Mouse (Mus musculus) liver (tissue): ENCODE data around the gene BC048671.
A peak's percentile ranks its signal among the peaks of the same experiment; 100 is the strongest.

ENCODE experiments used
- DNase-seq: peaks from one replicate; pipeline ENCODE4 v3.0.0-alpha.2; 2020; ENCODE audit warnings: mixed read lengths

Gene BC048671

DNA sequence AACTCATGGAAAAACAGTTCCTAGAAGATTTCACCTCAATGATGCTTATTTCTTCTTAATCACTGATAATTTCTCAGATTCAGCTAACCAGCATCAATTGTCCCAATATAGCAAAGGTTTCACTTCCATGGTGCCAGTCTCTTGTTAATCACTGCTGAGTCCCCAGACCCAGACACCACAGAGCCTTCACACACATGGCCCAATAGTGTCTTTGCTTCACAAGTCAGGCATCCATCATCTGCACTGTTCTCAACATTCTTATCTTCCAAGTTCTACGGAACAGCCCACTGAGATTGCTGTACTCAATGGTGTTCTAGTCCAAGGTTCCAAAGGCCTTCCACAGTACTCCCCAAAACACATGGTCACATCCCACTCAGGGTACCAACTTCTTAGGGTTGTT lies at the start of gene BC048671:
TSS of gene BC048671 (plus strand) at position 301 of the 400 bp plus-strand sequence.
- DNase-seq, result no peak

DNA sequence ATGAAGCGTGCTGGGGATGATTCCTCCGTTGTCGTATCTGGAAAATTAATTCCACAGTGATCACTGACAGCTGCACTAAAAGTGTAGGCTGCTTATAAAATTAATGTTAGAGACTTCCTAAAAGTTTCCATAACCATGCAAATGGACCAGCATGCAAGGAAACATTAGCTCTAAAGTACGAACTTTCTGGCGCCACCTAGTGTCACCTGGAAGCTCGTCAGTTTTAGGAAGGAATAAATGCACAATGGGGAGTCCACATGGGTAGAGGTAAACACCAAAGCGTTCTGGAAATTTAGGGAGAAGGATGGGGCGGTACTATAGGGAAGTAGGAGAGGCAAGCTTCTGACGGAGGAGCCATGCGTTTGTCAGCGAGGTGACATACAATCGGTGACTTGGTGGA lies 12.8 kb upstream of the BC048671 start:
- no peak for DNase-seq

DNA sequence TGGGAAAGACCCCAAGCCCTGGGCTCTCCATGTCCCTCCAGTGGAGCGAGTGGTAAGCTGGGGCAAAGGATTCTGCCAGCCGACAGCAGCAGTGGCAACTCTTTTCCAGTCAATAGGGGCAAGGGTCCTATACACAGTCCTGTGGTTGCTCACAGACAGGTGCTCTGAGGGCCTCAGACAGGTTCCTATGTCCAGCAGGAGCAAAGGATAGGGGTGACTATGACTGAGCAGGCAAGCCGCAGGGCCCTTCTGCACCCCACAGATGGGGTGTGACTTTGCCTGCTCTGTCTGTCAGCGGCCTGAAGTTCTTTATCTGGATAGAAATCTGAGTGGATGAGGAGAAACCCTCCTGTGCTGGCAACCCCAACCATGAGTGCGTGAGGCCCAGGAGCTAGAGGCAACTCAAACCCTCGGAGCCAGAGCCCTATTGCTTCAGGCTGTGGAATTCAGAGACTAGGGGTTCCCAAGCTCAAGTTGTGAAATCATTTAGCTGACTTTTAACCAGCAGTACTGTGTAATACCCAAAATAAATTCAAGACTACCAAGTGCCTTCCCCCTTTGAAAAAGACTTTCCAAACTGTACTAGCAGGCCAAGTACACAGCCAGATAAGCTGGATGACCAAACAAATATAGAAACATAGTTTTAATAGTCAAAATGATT lies 5.4 kb downstream of the BC048671 start:
- no peak for DNase-seq

DNA sequence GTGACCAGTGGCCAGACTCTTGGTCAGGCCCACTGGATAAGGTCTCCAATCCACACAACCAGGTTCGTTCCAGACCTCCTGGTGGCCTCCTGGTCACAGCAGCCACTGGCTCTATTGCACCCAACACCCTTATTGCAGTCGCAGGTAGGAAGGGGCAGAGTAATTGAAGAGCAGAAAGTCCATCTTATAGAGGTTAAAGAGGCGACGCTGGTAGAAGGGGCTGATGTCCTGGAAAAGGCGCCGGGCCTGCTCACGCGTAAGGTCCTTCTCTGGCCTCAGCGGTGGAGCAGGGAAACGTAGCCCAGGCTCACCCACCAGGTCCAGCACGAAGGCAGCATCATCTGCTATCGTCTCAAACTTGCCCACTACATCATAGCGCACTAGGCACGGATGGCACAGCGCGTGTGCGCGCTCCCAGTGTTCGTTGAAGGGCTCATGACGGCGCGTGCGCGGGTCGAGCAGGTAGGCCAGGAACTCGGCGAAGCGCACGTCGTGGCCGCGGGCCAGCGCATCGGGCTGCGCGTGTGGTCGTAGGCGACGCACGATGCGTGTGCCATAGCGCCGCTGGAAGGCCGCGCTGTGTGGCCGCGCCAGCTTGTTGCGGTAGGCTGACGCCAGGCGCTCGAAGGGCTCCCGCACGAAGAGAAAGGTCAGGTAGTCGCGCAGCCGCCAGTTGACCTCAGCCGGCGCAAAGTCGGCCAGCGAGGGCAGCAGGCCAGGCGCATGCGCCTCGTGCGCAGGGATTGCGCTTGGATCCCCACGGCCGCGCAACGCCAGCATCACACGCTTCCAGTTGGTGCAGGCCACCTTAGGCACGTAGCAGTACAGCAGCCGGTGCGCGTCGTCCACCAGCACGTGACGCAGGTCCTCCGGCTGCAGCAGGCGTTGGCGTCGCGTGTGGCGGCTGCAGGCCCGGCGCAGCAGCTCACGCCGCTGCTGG lies 8.1 kb downstream of the BC048671 start:
- DNase-seq, result no peak

DNA sequence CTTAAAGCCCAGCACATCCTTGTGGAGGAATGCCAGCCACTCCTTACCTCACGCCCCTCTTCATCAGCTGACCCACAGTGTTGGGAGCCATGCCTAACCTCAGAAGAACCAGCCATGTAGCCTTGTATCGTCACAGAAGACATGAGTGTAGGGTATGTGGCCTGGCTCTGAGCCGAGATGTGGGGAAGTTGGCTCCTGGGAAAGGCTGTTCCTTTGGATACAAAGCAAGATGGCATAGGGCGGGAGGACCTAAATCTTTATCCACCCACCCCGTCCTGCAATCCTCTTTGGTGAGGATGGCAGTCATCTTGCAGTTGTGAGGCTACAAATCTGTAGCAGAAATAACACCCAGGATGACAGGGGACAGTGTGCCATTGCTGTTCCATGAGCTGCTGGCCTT lies 14.9 kb downstream of the BC048671 start:
- no peak for DNase-seq

DNA sequence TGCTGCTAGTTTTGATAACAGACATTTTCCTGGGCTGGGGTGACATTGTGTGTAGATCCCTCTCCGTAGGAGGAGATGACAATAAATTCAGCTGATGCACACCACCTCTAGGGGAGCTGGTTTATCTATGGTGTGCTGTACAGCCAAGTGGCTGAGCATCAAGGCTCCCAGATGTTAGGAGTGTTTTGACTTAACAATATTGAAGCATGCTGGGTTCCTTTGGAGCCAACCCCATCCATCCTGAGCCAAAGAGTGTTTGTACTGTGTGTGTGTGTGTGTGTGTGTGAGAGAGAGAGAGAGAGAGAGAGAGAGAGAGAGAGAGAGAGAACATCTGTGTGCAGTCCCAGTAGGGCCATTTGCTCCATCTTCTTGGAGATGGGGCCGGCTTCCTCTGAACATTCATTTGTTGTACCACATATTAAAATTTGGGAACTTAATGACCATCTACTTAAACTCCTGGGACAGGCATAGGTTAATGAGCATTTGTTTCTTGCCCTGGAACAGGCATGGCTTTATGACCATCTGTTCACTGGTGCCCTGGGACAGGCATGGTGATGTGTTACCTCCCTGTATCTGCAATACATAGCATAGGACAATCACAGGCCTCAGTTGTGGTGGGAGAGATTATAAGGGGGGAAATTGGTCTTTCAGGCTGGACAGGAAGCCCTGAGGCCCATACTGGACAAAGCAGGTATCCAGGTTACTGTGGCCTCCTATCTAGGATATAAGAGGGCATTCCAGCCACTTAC lies 16.7 kb downstream of the BC048671 start:
- DNase-seq, result no peak

DNA sequence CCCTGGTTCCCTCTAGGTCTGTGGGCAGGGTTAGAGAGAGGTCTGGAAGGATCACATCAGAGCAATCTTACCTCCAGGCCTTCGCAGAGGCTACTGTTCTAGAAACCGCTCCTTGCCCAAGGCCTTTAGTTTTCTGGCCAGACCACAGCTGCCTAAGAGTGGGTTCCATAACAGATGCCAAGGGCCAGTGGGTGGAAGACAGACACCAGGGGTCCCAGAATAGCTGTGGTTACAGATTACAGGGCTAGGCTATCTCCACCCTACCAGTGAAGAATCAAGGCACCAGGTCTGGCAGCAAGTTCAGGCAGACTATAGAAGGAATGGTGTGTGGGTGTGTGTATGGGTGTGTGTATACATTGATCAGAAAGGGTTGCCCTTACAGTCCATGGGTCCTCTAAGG lies 18.0 kb downstream of the BC048671 start:
- no peak for DNase-seq

DNA sequence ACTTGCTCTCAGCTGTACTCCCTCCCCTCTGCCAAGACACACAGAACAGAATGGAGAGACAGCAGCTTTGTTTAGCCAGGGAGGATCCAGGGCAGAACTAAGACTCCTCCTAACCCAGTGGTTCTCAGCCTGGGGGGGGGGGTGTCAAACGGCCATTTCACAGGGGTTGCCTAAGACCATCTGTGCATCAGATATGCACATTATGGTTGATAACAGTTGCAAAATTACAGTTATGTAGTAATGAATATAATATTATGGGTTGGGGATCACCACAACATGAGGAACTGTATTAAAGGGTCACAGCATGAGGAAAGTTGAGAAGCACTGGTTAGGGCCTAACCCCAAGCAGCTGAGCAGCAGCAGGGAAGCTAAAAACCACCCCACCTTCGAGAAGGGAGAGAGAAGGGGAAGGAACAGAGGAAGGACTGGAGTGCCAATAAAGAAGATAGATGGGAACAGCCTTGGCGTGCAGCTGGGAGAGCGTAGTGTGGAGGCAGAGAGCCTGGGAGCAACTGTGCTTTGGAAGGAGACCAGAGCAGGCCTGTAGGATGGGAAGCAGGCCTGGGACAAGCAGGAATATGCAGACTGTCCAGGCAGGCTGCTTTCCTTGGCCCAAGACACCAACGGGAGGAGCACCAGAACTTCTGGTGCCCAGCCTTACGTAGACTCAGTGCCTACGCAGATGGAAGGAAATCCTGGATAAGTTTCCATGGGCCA lies 18.6 kb downstream of the BC048671 start:
- DNase-seq, result no peak

DNA sequence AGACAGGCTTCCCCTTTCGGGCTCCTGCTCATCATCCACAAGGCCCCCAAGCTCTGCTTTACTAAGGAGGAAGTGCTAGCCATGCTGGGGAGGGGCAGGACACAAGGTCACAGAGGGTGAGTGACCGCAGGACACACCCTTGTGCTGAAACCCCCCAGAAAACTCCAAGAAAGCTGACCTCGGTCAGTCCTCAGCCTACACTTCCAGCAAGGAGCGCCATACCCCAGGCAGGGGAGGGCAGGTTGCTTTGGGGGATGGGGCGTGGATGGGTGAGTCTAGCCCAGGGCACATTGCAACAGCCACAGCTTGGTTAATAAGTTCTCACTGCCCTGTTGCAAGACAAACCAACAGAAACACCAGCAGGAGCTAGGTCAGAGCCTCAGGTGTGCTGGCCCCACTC lies 19.4 kb downstream of the BC048671 start:
- DNase-seq, result peak; percentile 56

DNA sequence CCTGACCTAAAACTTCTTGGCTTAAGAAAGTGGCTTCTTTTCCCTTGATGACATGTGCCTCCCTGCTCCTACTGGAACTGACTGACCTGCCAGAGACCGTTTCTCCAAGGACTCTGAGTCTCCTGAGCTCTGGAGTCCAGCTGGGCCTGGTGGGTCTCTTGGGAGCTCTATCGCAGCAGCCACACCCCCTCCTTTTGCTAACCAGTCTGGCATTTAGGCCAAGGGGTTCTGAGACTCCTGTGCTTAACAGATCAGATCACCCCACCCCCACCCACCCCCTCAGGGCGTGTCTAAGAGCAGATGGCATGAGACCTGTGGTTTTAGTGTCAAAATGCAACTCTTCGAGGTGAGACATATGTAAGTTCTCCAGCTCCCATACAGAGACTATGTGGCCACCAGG lies 20.8 kb downstream of the BC048671 start:
- no peak for DNase-seq

DNA sequence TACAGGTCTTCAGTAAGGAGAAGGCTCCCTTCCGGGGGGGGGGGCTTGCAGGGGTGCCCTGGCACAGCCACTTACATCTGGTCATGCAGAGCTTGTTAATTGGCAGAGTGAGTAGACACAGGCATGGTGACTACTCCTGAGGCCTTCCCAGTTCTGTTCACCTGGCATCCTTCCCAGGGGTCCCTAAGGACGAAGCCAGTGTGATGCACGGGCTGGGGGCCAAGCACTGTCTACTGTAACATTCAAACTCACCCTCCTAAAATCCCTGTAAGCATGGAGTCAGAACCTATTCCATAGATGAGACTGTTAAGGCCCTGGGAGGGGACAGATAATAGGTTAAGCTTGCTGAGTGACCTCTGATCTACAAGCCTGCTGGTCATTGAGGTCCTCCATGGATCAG lies 23.0 kb downstream of the BC048671 start:
- no peak for DNase-seq

DNA sequence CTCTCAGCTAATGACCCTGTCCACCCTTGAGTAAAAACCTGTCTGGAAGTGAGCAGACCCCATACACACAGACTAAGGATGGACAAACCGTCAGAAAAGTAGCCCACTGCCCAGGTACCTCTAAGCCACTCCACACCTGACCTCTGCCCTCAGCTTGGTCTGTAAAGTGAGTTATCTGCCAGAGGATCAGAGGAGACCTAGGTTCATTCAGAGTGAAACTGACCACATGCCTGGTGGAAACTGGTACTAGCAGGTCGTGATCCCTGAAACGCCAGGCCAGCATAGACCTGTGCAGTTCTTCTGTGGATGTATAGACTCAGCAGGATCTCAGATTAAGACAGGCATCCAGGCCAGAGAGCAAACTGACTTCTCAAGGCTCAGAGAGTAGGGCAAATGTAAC lies 23.4 kb downstream of the BC048671 start:
- DNase-seq, result no peak

DNA sequence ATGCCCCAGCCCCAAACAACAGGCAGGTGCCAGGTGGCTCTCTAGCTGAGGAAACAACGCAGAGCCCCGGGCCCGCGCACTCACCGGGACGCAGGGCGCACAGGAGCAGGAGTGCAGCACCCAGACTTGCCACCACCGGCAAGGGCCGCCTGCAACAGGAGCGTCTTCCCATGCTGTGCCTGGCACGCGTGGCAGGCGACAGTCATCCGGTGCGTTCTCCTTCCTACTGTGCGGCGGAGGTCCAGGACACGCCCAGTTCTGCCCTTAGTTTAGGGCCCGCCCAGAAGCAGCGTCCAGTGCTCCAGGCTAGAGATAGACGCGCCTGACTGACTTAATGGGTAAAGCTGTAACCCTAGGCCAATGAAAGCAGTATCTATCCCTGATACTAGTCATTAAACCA lies 24.0 kb downstream of the BC048671 start, which contains the start of gene Chst13:
TSS of gene Chst13 (minus strand) at position 195 of the 400 bp plus-strand sequence.
- DNase-seq, result peak; percentile 46

DNA sequence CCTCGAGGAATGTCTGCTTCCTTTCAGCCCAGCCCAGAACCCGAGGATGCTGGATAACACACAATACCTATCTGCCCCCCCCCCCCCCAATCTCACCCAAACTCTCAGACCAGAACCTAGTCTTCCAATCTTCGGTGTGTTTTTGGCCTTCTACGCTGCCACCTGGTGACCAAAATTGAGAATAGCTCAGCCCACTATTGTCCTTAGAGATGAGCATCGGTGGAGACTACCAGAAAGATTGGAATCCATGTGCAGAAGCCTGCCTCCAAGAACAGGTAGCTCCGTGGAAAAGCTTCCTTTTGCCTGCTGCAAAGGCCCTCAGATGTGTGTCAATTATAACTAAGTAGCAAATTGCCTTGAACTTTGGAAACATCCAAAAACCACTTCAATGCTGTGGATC lies 26.7 kb downstream of the BC048671 start:
- no peak for DNase-seq

DNA sequence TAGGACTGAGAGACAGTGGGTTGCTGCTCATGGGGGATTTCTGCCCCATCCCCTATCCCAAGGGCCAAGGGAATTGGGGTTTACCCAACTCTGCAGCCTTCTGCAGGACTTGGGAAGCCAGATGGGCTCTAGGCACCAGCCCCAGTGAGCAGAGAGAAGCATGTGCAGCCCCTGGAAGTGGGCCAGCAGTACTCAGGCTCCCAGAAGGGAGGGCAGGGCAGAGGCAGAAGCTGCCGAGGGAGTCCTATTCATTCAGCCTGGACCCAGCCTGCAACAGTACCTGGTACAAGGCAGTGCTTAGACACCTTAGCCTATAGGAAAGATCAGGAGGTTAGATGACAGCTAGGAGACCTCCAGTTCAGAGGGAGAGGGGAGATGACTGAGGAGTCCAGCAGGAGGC lies 28.9 kb downstream of the BC048671 start:
- DNase-seq, result no peak

DNA sequence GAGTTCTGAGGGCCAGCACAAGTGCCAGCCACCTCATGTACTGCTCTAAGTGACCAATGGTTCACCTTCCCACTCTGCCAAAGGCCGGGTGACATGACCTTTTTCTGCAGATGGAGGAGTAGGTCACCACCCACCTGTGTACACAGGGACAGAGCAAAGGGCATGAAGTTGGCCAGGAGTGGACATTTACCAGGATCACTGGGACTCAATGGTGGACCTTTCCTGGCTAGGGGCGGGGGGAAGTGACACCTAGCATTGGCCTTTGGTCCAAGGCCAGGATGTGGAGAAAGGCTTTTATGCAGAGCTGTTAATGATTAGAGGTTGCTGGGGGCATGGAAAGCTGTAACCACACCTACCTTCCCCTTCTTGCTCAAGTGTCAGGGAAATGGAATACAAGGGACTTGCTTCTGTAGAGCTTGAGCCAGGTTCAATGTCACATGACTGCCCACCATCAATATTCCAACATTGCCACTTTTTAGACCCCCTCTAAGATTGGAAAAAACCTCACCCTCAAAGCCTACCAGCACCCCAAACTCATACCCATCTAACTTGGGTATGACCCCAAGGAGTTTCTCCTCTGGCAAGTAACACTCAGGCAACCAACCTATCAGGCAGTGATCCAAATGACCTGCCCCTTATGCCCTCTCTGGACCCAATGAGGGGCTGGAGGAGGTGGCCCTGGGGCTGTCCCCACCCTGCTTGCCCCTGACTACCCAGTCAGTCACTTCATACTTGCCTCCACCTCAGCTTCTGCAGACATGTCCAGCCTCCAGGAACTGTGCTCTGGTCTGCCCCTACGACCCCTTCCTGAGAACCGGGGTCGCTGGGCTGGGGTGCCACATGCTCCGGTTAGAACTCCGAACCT lies 31.8 kb downstream of the BC048671 start, which contains the start of gene Uroc1:
TSS of gene Uroc1 (plus strand) at position 724 of the 865 bp plus-strand sequence.
- DNase-seq, result peak; percentile 60

DNA sequence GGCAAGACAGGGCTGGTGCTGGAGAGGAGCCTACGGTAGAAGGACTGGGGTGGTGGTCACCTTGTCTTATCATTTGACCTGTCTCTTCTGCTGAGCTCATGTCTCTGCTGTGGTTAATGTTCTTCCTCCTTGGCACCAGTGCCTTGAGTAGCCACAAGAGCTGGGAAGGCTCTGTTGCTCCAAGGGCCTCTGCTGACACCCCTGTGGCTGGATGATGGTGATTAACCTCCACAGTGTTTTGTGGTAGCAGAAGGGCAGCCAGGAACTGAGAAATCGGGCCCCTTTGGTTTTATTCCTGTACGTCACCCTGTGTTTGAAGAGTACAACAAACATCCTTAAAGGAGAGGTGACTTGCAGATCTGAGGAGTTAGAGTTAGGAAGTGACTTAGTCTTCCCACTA lies 33.2 kb downstream of the BC048671 start:
- DNase-seq, result no peak

DNA sequence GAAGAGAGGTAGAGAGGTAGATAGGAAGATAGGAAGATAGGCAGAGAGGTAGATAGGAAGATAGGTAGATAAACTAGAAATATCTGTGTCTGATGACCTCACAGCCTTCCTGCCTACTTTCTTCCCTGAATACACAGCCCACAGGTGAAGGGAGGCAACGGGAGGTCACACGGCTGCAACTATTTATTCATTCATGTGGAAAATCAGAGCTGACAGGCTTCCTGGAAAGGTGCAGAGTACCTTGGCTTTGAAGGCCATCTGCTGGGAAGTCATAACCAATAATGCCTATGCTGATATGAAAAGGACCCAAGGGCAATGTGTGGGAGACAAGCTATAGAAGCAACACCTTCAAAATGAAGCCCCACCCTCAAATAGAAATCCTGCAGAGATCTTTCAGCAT lies 41.3 kb downstream of the BC048671 start:
- no peak for DNase-seq

DNA sequence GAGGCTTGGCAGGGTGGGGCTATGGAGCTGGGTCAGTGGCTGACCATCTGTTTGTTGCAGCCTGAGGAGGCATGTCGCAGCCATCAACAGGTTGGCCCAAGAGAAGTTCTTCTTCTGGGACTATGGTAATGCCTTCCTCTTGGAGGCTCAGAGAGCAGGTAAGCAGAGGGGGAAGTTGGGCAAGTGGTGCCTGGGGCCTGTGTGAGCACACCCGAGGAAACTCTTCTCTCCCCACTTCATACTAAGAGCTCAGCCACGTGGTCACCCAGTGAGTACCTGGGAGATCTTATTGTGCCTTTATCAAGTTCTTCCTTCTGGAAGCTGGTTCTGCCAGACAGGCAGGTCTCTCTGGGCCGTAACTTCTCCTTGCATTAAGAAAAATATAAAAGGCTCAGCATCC lies 46.2 kb downstream of the BC048671 start:
- no peak for DNase-seq

DNA sequence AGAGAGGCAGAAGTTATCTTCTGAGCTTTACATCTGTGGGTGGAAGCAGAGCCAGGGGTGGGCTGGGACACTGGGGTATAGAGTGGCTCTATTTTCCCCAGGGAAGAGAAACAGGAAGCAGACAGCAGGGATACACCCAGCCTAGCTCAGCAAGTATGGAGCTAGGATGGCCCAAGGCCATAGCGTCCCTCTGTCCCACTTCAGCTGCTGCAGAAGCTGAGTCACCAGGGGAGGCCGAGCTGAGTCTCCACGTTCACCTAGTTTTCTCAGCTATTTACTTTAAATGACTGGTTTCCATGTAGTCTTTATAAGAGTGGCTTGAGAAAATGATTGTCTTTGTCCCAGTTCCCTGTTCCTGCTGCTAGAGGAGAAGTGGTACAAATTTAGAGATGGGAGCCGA lies 47.5 kb downstream of the BC048671 start:
- DNase-seq, result no peak

DNA sequence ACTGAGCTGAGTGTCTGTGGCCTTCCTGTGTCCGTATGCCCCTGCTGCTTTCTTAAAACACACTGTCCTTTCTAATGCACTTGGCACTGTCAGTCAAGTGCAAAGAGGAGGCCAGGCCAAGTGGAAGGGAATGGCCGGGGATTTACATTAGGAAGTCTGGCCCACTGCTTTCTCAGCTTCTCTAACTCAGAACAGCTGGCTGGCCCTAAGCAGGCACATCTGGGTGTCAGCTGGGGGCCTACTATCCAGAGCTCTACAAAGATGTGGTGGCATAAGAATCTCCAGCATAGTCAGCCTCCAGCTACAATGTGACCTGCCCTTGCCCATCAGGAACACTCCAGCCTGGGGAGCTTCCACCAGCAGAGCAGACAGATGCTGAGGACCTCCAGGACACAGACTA lies 49.0 kb downstream of the BC048671 start:
- no peak for DNase-seq
